Mouse (Mus musculus): ENCODE data around the gene Aph1c. TPM values are rescaled to one million over a fixed set of nuclear protein-coding genes. Genes with fewer than 3 reads are reported as not detected.
"Not testable (repeated sequence)": the region's sequence is repeated elsewhere in the genome, so short reads cannot be mapped to it uniquely, and the experiment has no call there.

Gene Aph1c
- polyA plus RNA-seq, 1 experiment from 2014 or later: 2.7 TPM

- H3K27ac ChIP-seq; H3K27me3 ChIP-seq; ATAC-seq (ENCODE audit: insufficient number of reproducible peaks, insufficient read depth, low FRiP score, low TSS enrichment, low read depth); H3K4me2 ChIP-seq; H3K4me3 ChIP-seq; H3K4me1 ChIP-seq; H3K9me3 ChIP-seq; H3K9ac ChIP-seq; H3K36me3 ChIP-seq: not testable (repeated sequence)
- no CpG with 5 or more reads among the region's 3 CpGs for WGBS
Observed at GRCm38 (mm10) chr9:66784552-66784951, 50.0 kb downstream of the Aph1c start.

GRCm38 (mm10) chr9:66770701-66771100 lies 63.8 kb downstream of the Aph1c start:
- ATAC-seq (ENCODE audit: insufficient number of reproducible peaks, insufficient read depth, low FRiP score, low TSS enrichment, low read depth): no peak
- Histone ChIP-seq H3K4me1 (no peaks in the 10 kb centered on the region), H3K36me3 (no peaks in the 10 kb centered on the region), H3K9ac (no peak overlapping the region), H3K9me3 (no peaks in the 10 kb centered on the region), H3K27me3 (no peaks in the 10 kb centered on the region), H3K4me3 (no peak overlapping the region), H3K27ac (no peak overlapping the region), H3K4me2 (no peak overlapping the region)

GRCm38 (mm10) chr9:66769275-66769674 lies 65.3 kb downstream of the Aph1c start:
- Histone ChIP-seq H3K4me1 (no peaks in the 10 kb centered on the region), H3K4me3 (no peak overlapping the region), H3K27ac (no peak overlapping the region), H3K9me3 (no peaks in the 10 kb centered on the region), H3K27me3 (no peaks in the 10 kb centered on the region), H3K4me2 (no peak overlapping the region), H3K36me3 (no peaks in the 10 kb centered on the region), H3K9ac (no peak overlapping the region)
- 87% methylated on average over 3 of the region's 3 CpGs for WGBS
- no peak for ATAC-seq (ENCODE audit: insufficient number of reproducible peaks, insufficient read depth, low FRiP score, low TSS enrichment, low read depth)

- no peak overlapping the region for H3K4me2 ChIP-seq
- WGBS: 100% methylated on average over 1 of the region's 1 CpGs
- no peaks in the 10 kb centered on the region for H3K27me3 ChIP-seq
- H3K27ac ChIP-seq: no peak overlapping the region
- no peak overlapping the region for H3K4me3 ChIP-seq
- H3K9ac ChIP-seq: no peak overlapping the region
- no peaks in the 10 kb centered on the region for H3K4me1 ChIP-seq
- no peak for ATAC-seq (ENCODE audit: insufficient number of reproducible peaks, insufficient read depth, low FRiP score, low TSS enrichment, low read depth)
- no peaks in the 10 kb centered on the region for H3K36me3 ChIP-seq
- H3K9me3 ChIP-seq: no peaks in the 10 kb centered on the region
Observed at GRCm38 (mm10) chr9:66768721-66769120, 65.8 kb downstream of the Aph1c start.

Other genes starting within 250 kb of the Aph1c start
- gene Usp3, start 241.6 kb downstream of the Aph1c start, polyA plus RNA-seq (2015; fragmentation: Nextera tagmentation; extraction: Ambion mirVana): 75.2 and 92.2 TPM in 2 replicates
- gene Car12, start 121.0 kb downstream of the Aph1c start, polyA plus RNA-seq (2015; fragmentation: Nextera tagmentation; extraction: Ambion mirVana): 18.6 and 19.8 TPM in 2 replicates
- 10.1 and 10.8 TPM in 2 replicates for gene Aph1b, start 39.2 kb downstream of the Aph1c start, polyA plus RNA-seq (2015; fragmentation: Nextera tagmentation; extraction: Ambion mirVana)
- 0.96 and 1.3 TPM in 2 replicates for gene Gm10647, start 37.7 kb downstream of the Aph1c start, polyA plus RNA-seq (2015; fragmentation: Nextera tagmentation; extraction: Ambion mirVana)
- 20.6 and 26.0 TPM in 2 replicates for gene Rab8b, start 85.0 kb upstream of the Aph1c start, polyA plus RNA-seq (2015; fragmentation: Nextera tagmentation; extraction: Ambion mirVana)
- gene Rps27l, start 111.4 kb upstream of the Aph1c start, polyA plus RNA-seq (2015; fragmentation: Nextera tagmentation; extraction: Ambion mirVana): 725 and 760 TPM in 2 replicates
- 9.1 and 9.3 TPM in 2 replicates for gene Lactb, start 140.8 kb upstream of the Aph1c start, polyA plus RNA-seq (2015; fragmentation: Nextera tagmentation; extraction: Ambion mirVana)
- 818 and 902 TPM in 2 replicates for gene Tpm1, start 214.7 kb upstream of the Aph1c start, polyA plus RNA-seq (2015; fragmentation: Nextera tagmentation; extraction: Ambion mirVana)

Data from embryonic facial prominence, embryonic 13.5 days (tissue).